Mouse (Mus musculus) spleen, adult 2 months (tissue): ENCODE measurements at regions not wholly inside any gene's neighbourhood (a gene's known extent, or its start where the extent isn't known, plus 50 kb on each side); places are given as distances from the start of the nearest gene placed in this dataset.

ENCODE experiments used
- DNase-seq, 2 experiments: peaks; one replicate each; pipeline versions ENCODE4 v3.0.0 to v3.0.0-alpha.2; 2012 to 2021; ENCODE audit warnings: low spot score in 2 of 2, low read depth in 1 of 2
- H3K27ac ChIP-seq: fragments of 200-500 bp; 2 replicates; pipeline ENCODE4 v1.5.1; 2012; ENCODE audit warnings: low read length, inconsistent platforms; ENCODE audit not compliant: insufficient read depth
- H3K27me3 ChIP-seq: fragments of 200-500 bp; 2 replicates; pipeline ENCODE4 v1.6.1; 2012; ENCODE audit warnings: mild to moderate bottlenecking, moderate library complexity, low read length, inconsistent platforms; ENCODE audit not compliant: control insufficient read depth, insufficient read depth
- H3K36me3 ChIP-seq: fragments of 200-500 bp; 2 replicates; pipeline ENCODE4 v1.6.1; 2012; ENCODE audit warnings: mild to moderate bottlenecking, low read length, inconsistent platforms; ENCODE audit not compliant: control insufficient read depth, insufficient read depth
- H3K4me1 ChIP-seq: fragments of 200-500 bp; 2 replicates; pipeline ENCODE4 v1.6.1; 2011; ENCODE audit warnings: inconsistent platforms; ENCODE audit not compliant: control insufficient read depth, insufficient read depth, insufficient read length
- H3K4me3 ChIP-seq: fragments of 200-500 bp; 2 replicates; pipeline ENCODE4 v1.5.1; 2011; ENCODE audit warnings: mild to moderate bottlenecking, inconsistent platforms; ENCODE audit not compliant: insufficient read depth, insufficient read length; ENCODE audit errors: extremely low read depth
- CTCF ChIP-seq: fragments of 200-500 bp; IDR thresholded peaks from 2 replicates; pipeline ENCODE4 v1.5.1; 2011; ENCODE audit warnings: mild to moderate bottlenecking, inconsistent platforms; ENCODE audit not compliant: insufficient read depth, insufficient read length, insufficient replicate concordance; ENCODE audit errors: extremely low read depth
- POLR2A ChIP-seq: fragments of 200-500 bp; IDR thresholded peaks from 2 replicates; pipeline ENCODE4 v1.6.1; 2011; ENCODE audit warnings: low read depth, low read length, inconsistent platforms
- WGBS: fragments of 180-500 bp; shearing (Covaris S2); methylation state at CpG from one replicate; pipeline ENCODE4 v1.1.7; 2018; 5-methylcytosine and 5-hydroxymethylcytosine counted together

- WGBS: 93% methylated on average over 4 of the region's 4 CpGs
- H3K4me1 ChIP-seq: no peaks in the 10 kb centered on the region
These were observed 90.8 kb downstream of the Rnd3 start for GRCm38 (mm10) chr2:51058158-51058557.

GRCm38 (mm10) chr2:51056141-51056731 lies 92.7 kb downstream of the Rnd3 start:
- no peaks in the 10 kb centered on the region for H3K27me3 ChIP-seq
- no peak for DNase-seq
- 65% methylated on average over 8 of the region's 8 CpGs for WGBS
- H3K4me3 ChIP-seq: no peak overlapping the region
- no peaks in the 10 kb centered on the region for H3K36me3 ChIP-seq
- H3K4me1 ChIP-seq: no peaks in the 10 kb centered on the region
- H3K27ac ChIP-seq: no peak overlapping the region
- TF ChIP-seq POLR2A: no peak
- no peak for TF ChIP-seq CTCF

More at GRCm38 (mm10) chr2:51058158-51058557, 90.8 kb downstream of the Rnd3 start:
- no peak for DNase-seq
- no peak overlapping the region for H3K4me3 ChIP-seq
- H3K27ac ChIP-seq: no peak overlapping the region
- no peaks in the 10 kb centered on the region for H3K27me3 ChIP-seq
- TF ChIP-seq CTCF (no peak), POLR2A (no peak)
- no peaks in the 10 kb centered on the region for H3K36me3 ChIP-seq

GRCm38 (mm10) chr2:51055339-51055738 lies 93.6 kb downstream of the Rnd3 start:
- H3K27ac ChIP-seq: no peak overlapping the region
- TF ChIP-seq POLR2A: no peak
- no peak for TF ChIP-seq CTCF
- DNase-seq: no peak
- no peaks in the 10 kb centered on the region for H3K4me1 ChIP-seq
- no peaks in the 10 kb centered on the region for H3K27me3 ChIP-seq
- WGBS: 89% methylated on average over 3 of the region's 3 CpGs
- no peak overlapping the region for H3K4me3 ChIP-seq
- no peaks in the 10 kb centered on the region for H3K36me3 ChIP-seq

- H3K4me1 ChIP-seq: no peaks in the 10 kb centered on the region
- no peak for TF ChIP-seq POLR2A
- no peak overlapping the region for H3K4me3 ChIP-seq
- no peaks in the 10 kb centered on the region for H3K36me3 ChIP-seq
- DNase-seq: no peak
- no peaks in the 10 kb centered on the region for H3K27me3 ChIP-seq
- no peak overlapping the region for H3K27ac ChIP-seq
- WGBS: 73% methylated on average over 3 of the region's 3 CpGs
These were observed 99.1 kb downstream of the Rnd3 start for GRCm38 (mm10) chr2:51049834-51050170.

GRCm38 (mm10) chr2:51049101-51049833 lies 99.6 kb downstream of the Rnd3 start:
- DNase-seq: no peak
- Histone ChIP-seq H3K4me3 (no peak overlapping the region), H3K4me1 (no peaks in the 10 kb centered on the region), H3K27me3 (no peaks in the 10 kb centered on the region), H3K36me3 (no peaks in the 10 kb centered on the region), H3K27ac (no peak overlapping the region)
- WGBS: 91% methylated on average over 8 of the region's 8 CpGs
- TF ChIP-seq CTCF (no peak), POLR2A (no peak)

GRCm38 (mm10) chr2:51047520-51047919 lies 101.4 kb downstream of the Rnd3 start:
- no peak overlapping the region for H3K27ac ChIP-seq
- H3K36me3 ChIP-seq: no peaks in the 10 kb centered on the region
- H3K27me3 ChIP-seq: no peaks in the 10 kb centered on the region
- TF ChIP-seq CTCF: no peak
- TF ChIP-seq POLR2A: no peak
- H3K4me1 ChIP-seq: no peaks in the 10 kb centered on the region
- 92% methylated on average over 5 of the region's 5 CpGs for WGBS
- no peak overlapping the region for H3K4me3 ChIP-seq
- DNase-seq: no peak

- Histone ChIP-seq H3K4me3 (no peak overlapping the region), H3K27ac (no peak overlapping the region), H3K36me3 (no peaks in the 10 kb centered on the region), H3K4me1 (no peaks in the 10 kb centered on the region), H3K27me3 (no peaks in the 10 kb centered on the region)
- 94% methylated on average over 2 of the region's 2 CpGs for WGBS
- no peak for DNase-seq
- TF ChIP-seq POLR2A (no peak), CTCF (no peak)
These were observed 103.3 kb downstream of the Rnd3 start for GRCm38 (mm10) chr2:51045626-51046025.
